10 mouse cellular contexts compared by ENCODE assay signal in genomic region chr6:35002261-35002669, GRCm38 (mm10). TPM values are rescaled to one million over a fixed set of nuclear protein-coding genes. Genes with fewer than 3 reads are reported as not detected.
A peak's percentile ranks its signal among the peaks of the same experiment; 100 is the strongest.
DNase-seq lines count a peak whose midpoint lies in the region; ATAC-seq and TF ChIP-seq lines count a peak whose summit lies in the region.
"Had no signal": no experiment of that assay in that cellular context is flagged by ENCODE, and none has a peak within 500 bp of the region (broad histone marks: within the 10 kb centered on the region; RNA-seq: fewer than 3 reads in every experiment).

No protein-coding gene starts in this region.

- peak overlapping the region; percentile 80 for H3K27ac ChIP-seq in layer of hippocampus, adult 2 months
- no peak overlapping the region for H3K27ac ChIP-seq in stomach, postnatal 0 days (replicated peaks)
- H3K27ac ChIP-seq: embryonic facial prominence, embryonic 12.5 days had no signal

- H3K27me3 ChIP-seq in stomach, postnatal 0 days (ENCODE audit: control insufficient read depth, insufficient read depth, low read length): no peaks in the 10 kb centered on the region
- H3K27me3 ChIP-seq: embryonic facial prominence, embryonic 12.5 days had no signal

- no peaks in the 10 kb centered on the region for H3K4me1 ChIP-seq in stomach, postnatal 0 days (replicated peaks; ENCODE audit: control insufficient read depth, insufficient read depth)

- no peak for TF ChIP-seq CTCF in layer of hippocampus, adult 2 months (conservative IDR thresholded peaks at IDR 0.05)
- no peak for TF ChIP-seq CTCF in stomach, postnatal 0 days (IDR thresholded peaks at IDR 0.05; ENCODE audit: low read depth)

- no peak for TF ChIP-seq EP300 in stomach, postnatal 0 days (optimal IDR thresholded peaks at IDR 0.05)

- H3K36me3 ChIP-seq in stomach, postnatal 0 days (ENCODE audit: control insufficient read depth, insufficient read depth, low read length): no peaks in the 10 kb centered on the region
- H3K36me3 ChIP-seq: embryonic facial prominence, embryonic 12.5 days; G1E had no signal

- no peaks in the 10 kb centered on the region for H3K9me3 ChIP-seq in stomach, postnatal 0 days (ENCODE audit: control insufficient read depth, low read length)
- H3K9me3 ChIP-seq: embryonic facial prominence, embryonic 12.5 days; G1E had no signal

- 76% methylated on average over 18 of the region's 18 CpGs for whole genome bisulfite sequencing in stomach, postnatal 0 days

- H3K4me2 ChIP-seq in stomach, postnatal 0 days (replicated peaks; ENCODE audit: low read depth): no peak overlapping the region
- H3K4me2 ChIP-seq: embryonic facial prominence, embryonic 12.5 days had no signal

- no peak for ATAC-seq in stomach, postnatal 0 days (ENCODE audit: low FRiP score, low TSS enrichment)
- no peak for ATAC-seq in megakaryocyte progenitor cell, adult 5-6 weeks (replicated peaks; ENCODE audit: poor library complexity)

- H3K9ac ChIP-seq in stomach, postnatal 0 days (ENCODE audit: low read length): no peak overlapping the region
- H3K9ac ChIP-seq: embryonic facial prominence, embryonic 12.5 days had no signal

- peak overlapping the region; percentile 43 for H3K4me3 ChIP-seq in layer of hippocampus, adult 2 months
- no peak overlapping the region for H3K4me3 ChIP-seq in stomach, postnatal 0 days (ENCODE audit: low read depth, low read length)
- H3K4me3 ChIP-seq: embryonic facial prominence, embryonic 12.5 days had no signal

- DNase-seq in kidney, postnatal 10 days: peak; percentile 63
- no peak for DNase-seq in kidney, adult 18-20 months
- DNase-seq in cerebellum, postnatal 36 days: peak; percentile 57 to 59
- peak; percentile 73 to 90 for DNase-seq in layer of hippocampus, adult 2 months (ENCODE audit: low spot score in 2 of 2)
- DNase-seq in right cerebral cortex, postnatal 10 days (ENCODE audit: low spot score in 2 of 2): peak; percentile 88 to 91
- no peak for DNase-seq in spleen, postnatal 4 days (ENCODE audit: low spot score in 2 of 2)
- no peak for DNase-seq in stomach, postnatal 0 days (ENCODE audit: low spot score)

RNA-seq across cellular contexts. Expression of gene Slc23a4, which starts 14.1 kb away (rescaled TPM):
- total RNA-seq in layer of hippocampus, adult 2 months (2021): 1 to 10 TPM in 1 of 2 experiments, under 1 TPM in 1; 0.88 to 1.2 TPM
- polyA plus RNA-seq in stomach, postnatal 0 days (2015; fragmentation: Nextera tagmentation; extraction: Ambion mirVana): 1.5 and 1.6 TPM in 2 replicates
- 0.42 TPM in 1 of 2 replicates, not detected in the other for total RNA-seq in megakaryocyte progenitor cell, adult 5-6 weeks (2015)
- total RNA-seq in megakaryocyte progenitor cell, adult 5-6 weeks (2017): 0.10 TPM in 1 of 2 replicates, not detected in the other

Comparison
In these comparisons a context has a peak if more than half of its experiments do, and no peak if none do; other contexts are left out.
1. DNase-seq: peak in kidney, postnatal 10 days (single experiment), cerebellum, postnatal 36 days (2 of 2), layer of hippocampus, adult 2 months (2 of 2) and right cerebral cortex, postnatal 10 days (2 of 2); none in kidney, adult 18-20 months (single experiment), spleen, postnatal 4 days (0 of 2) and stomach, postnatal 0 days (single experiment).